Comparison of ENCODE assay signal across 23 mouse cellular contexts in genomic region chr3:53609851-53610250, GRCm38 (mm10). TPM values are rescaled to one million over a fixed set of nuclear protein-coding genes. Genes with fewer than 3 reads are reported as not detected.
DNase-seq lines count a peak whose midpoint lies in the region; ATAC-seq lines count a peak whose summit lies in the region.
"Had no signal": no experiment of that assay in that cellular context is flagged by ENCODE, and none has a peak within 500 bp of the region (broad histone marks: within the 10 kb centered on the region; RNA-seq: fewer than 3 reads in every experiment).

No protein-coding gene starts in this region.

- intact Hi-C loops in left cerebral cortex, postnatal 4 days (cut with DNase I), result no loop called here
- intact Hi-C loops in left cerebral cortex, postnatal 25 days (cut with DNase I), result no loop called here

- H3K9me3 ChIP-seq in forebrain, embryonic 14.5 days (replicated peaks; ENCODE audit: control insufficient read depth, low read length), result no peaks in the 10 kb centered on the region
- no peaks in the 10 kb centered on the region for H3K9me3 ChIP-seq in forebrain, embryonic 11.5 days (ENCODE audit: control insufficient read depth, low read length)
- H3K9me3 ChIP-seq: forebrain, embryonic 15.5 days; hindbrain, embryonic 15.5 days had no signal

- no peaks in the 10 kb centered on the region for H3K27me3 ChIP-seq in forebrain, embryonic 14.5 days (replicated peaks; ENCODE audit: control insufficient read depth, insufficient read depth, low read length)
- no peaks in the 10 kb centered on the region for H3K27me3 ChIP-seq in forebrain, embryonic 11.5 days (ENCODE audit: control insufficient read depth, insufficient read depth, low read length)
- H3K27me3 ChIP-seq: CH12.LX; forebrain, embryonic 15.5 days; hindbrain, embryonic 12.5 days; hindbrain, embryonic 15.5 days had no signal

- peak; percentile 7 for DNase-seq in cerebellum, adult 9-10 months
- DNase-seq in cerebellum, adult 11-12 months, result no peak
- peak; percentile 23 for DNase-seq in forebrain, embryonic 14.5 days (ENCODE audit: low spot score)
- DNase-seq in forebrain, embryonic 11.5 days (ENCODE audit: low spot score), result no peak
- peak; percentile 27 for DNase-seq in left cerebral cortex, postnatal 4 days
- DNase-seq in left cerebral cortex, postnatal 25 days (ENCODE audit: low spot score in 2 of 2), result no peak
- no peak for DNase-seq in layer of hippocampus, adult 8-10 months (ENCODE audit: low spot score in 2 of 2)
- DNase-seq: adrenal gland, adult 2 months; adrenal gland, postnatal 25 days; B cell, adult 2 months; cerebellum, adult 11 months; cerebellum, adult 9-11 months; gastrocnemius, postnatal 25 days had no signal

- H3K4me2 ChIP-seq in forebrain, embryonic 14.5 days (ENCODE audit: low read length), result no peak overlapping the region
- no peak overlapping the region for H3K4me2 ChIP-seq in forebrain, embryonic 11.5 days (ENCODE audit: low read depth, low read length, severe bottlenecking)
- H3K4me2 ChIP-seq: forebrain, embryonic 15.5 days; heart, embryonic 11.5 days; hindbrain, embryonic 12.5 days; hindbrain, embryonic 15.5 days had no signal

- no peak overlapping the region for H3K4me3 ChIP-seq in forebrain, embryonic 14.5 days (ENCODE audit: low read depth, low read length)
- H3K4me3 ChIP-seq in forebrain, embryonic 11.5 days (ENCODE audit: low read depth, low read length), result no peak overlapping the region
- H3K4me3 ChIP-seq: forebrain, embryonic 10.5 days; forebrain, embryonic 15.5 days; hindbrain, embryonic 12.5 days; hindbrain, embryonic 15.5 days had no signal

- H3K9ac ChIP-seq in forebrain, embryonic 14.5 days (ENCODE audit: low read length), result no peak overlapping the region
- no peak overlapping the region for H3K9ac ChIP-seq in forebrain, embryonic 11.5 days (ENCODE audit: low read length)
- H3K9ac ChIP-seq: forebrain, embryonic 15.5 days; hindbrain, embryonic 12.5 days; hindbrain, embryonic 15.5 days had no signal

- no peaks in the 10 kb centered on the region for H3K36me3 ChIP-seq in forebrain, embryonic 14.5 days (ENCODE audit: control insufficient read depth, insufficient read depth, low read length)
- no peaks in the 10 kb centered on the region for H3K36me3 ChIP-seq in forebrain, embryonic 11.5 days (ENCODE audit: control insufficient read depth, insufficient read depth, low read length)
- H3K36me3 ChIP-seq: forebrain, embryonic 15.5 days; G1E; hindbrain, embryonic 12.5 days; hindbrain, embryonic 15.5 days had no signal

- 46% methylated on average over 4 of the region's 4 CpGs for WGBS in forebrain, embryonic 14.5 days
- 79% methylated on average over 4 of the region's 4 CpGs for WGBS in forebrain, embryonic 11.5 days

- no peak for ATAC-seq in forebrain, embryonic 14.5 days
- no peak for ATAC-seq in forebrain, embryonic 11.5 days (replicated peaks; ENCODE audit: low FRiP score)
- ATAC-seq: forebrain, embryonic 15.5 days; intestine, postnatal 0 days; Patski had no signal

- H3K27ac ChIP-seq in forebrain, embryonic 14.5 days (ENCODE audit: low read depth, low read length), result no peak overlapping the region
- H3K27ac ChIP-seq in forebrain, embryonic 11.5 days (ENCODE audit: low read depth, low read length), result no peak overlapping the region
- H3K27ac ChIP-seq: forebrain, embryonic 10.5 days; forebrain, embryonic 15.5 days; hindbrain, embryonic 12.5 days; hindbrain, embryonic 15.5 days had no signal

- H3K4me1 ChIP-seq in forebrain, embryonic 14.5 days (ENCODE audit: control insufficient read depth, insufficient read depth, low read length), result no peaks in the 10 kb centered on the region
- H3K4me1 ChIP-seq in forebrain, embryonic 11.5 days (replicated peaks; ENCODE audit: control insufficient read depth, insufficient read depth, low read length), result no peaks in the 10 kb centered on the region
- H3K4me1 ChIP-seq: forebrain, embryonic 10.5 days; forebrain, embryonic 15.5 days; hindbrain, embryonic 12.5 days; hindbrain, embryonic 15.5 days had no signal

RNA-seq across cellular contexts. Expression of gene Frem2, which starts 47.3 kb away (rescaled TPM):
- polyA plus RNA-seq in forebrain, embryonic 14.5 days (2014; fragmentation: Nextera tagmentation; extraction: Ambion mirVana), result 1.0 and 1.3 TPM in 2 replicates
- 2.5 and 2.7 TPM in 2 replicates for polyA plus RNA-seq in forebrain, embryonic 11.5 days (2014; fragmentation: Nextera tagmentation; extraction: Ambion mirVana)
- total RNA-seq in left cerebral cortex, postnatal 4 days (2021), result 10 to 100 TPM in 1 of 2 experiments, 1 to 10 TPM in 1; 8.3 to 14.7 TPM
- 1 to 10 TPM; 1.4 to 1.5 TPM for total RNA-seq in left cerebral cortex, postnatal 25 days (2021)
- total RNA-seq in layer of hippocampus, adult 8-10 months (2022), result 1 to 10 TPM; 2.4 to 2.9 (median 2.8) TPM
- total RNA-seq: hematopoietic stem cell, adult 5-6 weeks had no signal
- polyA plus RNA-seq: G1E had no signal

Comparison
In these comparisons a context has a peak if more than half of its experiments do, and no peak if none do; other contexts are left out.
1. DNase-seq: peak in cerebellum, adult 9-10 months (single experiment), forebrain, embryonic 14.5 days (single experiment) and left cerebral cortex, postnatal 4 days (single experiment); none in cerebellum, adult 11-12 months (single experiment), forebrain, embryonic 11.5 days (single experiment), left cerebral cortex, postnatal 25 days (0 of 2) and layer of hippocampus, adult 8-10 months (0 of 2).